Mouse (Mus musculus): ENCODE measurements at regions not wholly inside any gene's neighbourhood (a gene's known extent, or its start where the extent isn't known, plus 50 kb on each side); places are given as distances from the start of the nearest gene placed in this dataset.
"Not testable (repeated sequence)": the region's sequence is repeated elsewhere in the genome, so short reads cannot be mapped to it uniquely, and the experiment has no call there.

- DNase-seq (ENCODE audit: low spot score): no peak
Observed at GRCm38 (mm10) chr14:47921811-47922277, 198.8 kb upstream of the Peli2 start.

GRCm38 (mm10) chr14:47926416-47926815, 194.2 kb upstream of the Peli2 start:
- no peak for DNase-seq (ENCODE audit: low spot score)

GRCm38 (mm10) chr14:47935401-47935800, 185.2 kb upstream of the Peli2 start:
- no peak for DNase-seq (ENCODE audit: low spot score)

- peak; percentile 77 for DNase-seq (ENCODE audit: low spot score)
Observed at GRCm38 (mm10) chr14:47937081-47937651, 183.5 kb upstream of the Peli2 start.

GRCm38 (mm10) chr14:47939781-47940590, 180.6 kb upstream of the Peli2 start:
- no peak for DNase-seq (ENCODE audit: low spot score)

- DNase-seq (ENCODE audit: low spot score): no peak
Observed at GRCm38 (mm10) chr14:47942671-47943070, 178.0 kb upstream of the Peli2 start.

- peak; percentile 77 for DNase-seq (ENCODE audit: low spot score)
Observed at GRCm38 (mm10) chr14:47944595-47944994, 176.0 kb upstream of the Peli2 start.

- no peak for DNase-seq (ENCODE audit: low spot score)
Observed at GRCm38 (mm10) chr14:47951041-47951440, 169.6 kb upstream of the Peli2 start.

GRCm38 (mm10) chr14:47958171-47958570, 162.5 kb upstream of the Peli2 start:
- peak; percentile 32 for DNase-seq (ENCODE audit: low spot score)

- peak; percentile 81 for DNase-seq (ENCODE audit: low spot score)
Observed at GRCm38 (mm10) chr14:47959366-47960280, 161.0 kb upstream of the Peli2 start.

GRCm38 (mm10) chr14:47964806-47965205, 155.8 kb upstream of the Peli2 start:
- not testable (repeated sequence) for DNase-seq (ENCODE audit: low spot score)

GRCm38 (mm10) chr14:47969871-47970270, 150.8 kb upstream of the Peli2 start:
- DNase-seq (ENCODE audit: low spot score): peak; percentile 21

- not testable (repeated sequence) for DNase-seq (ENCODE audit: low spot score)
Observed at GRCm38 (mm10) chr14:47973161-47973560, 147.5 kb upstream of the Peli2 start.

GRCm38 (mm10) chr14:47982993-47983740, 137.5 kb upstream of the Peli2 start:
- DNase-seq (ENCODE audit: low spot score): peak; percentile 62

- peak; percentile 74 for DNase-seq (ENCODE audit: low spot score)
Observed at GRCm38 (mm10) chr14:47986483-47986882, 134.1 kb upstream of the Peli2 start.

- DNase-seq (ENCODE audit: low spot score): peak; percentile 58
Observed at GRCm38 (mm10) chr14:47986941-47987340, 133.7 kb upstream of the Peli2 start.

- peak; percentile 82 for DNase-seq (ENCODE audit: low spot score)
Observed at GRCm38 (mm10) chr14:47987392-47988075, 133.1 kb upstream of the Peli2 start.

- peak; percentile 49 for DNase-seq (ENCODE audit: low spot score)
Observed at GRCm38 (mm10) chr14:47988131-47988530, 132.5 kb upstream of the Peli2 start.

GRCm38 (mm10) chr14:47989315-47989714, 131.3 kb upstream of the Peli2 start:
- DNase-seq (ENCODE audit: low spot score): peak; percentile 83

GRCm38 (mm10) chr14:47990716-47991115, 129.9 kb upstream of the Peli2 start:
- no peak for DNase-seq (ENCODE audit: low spot score)

- DNase-seq (ENCODE audit: low spot score): no peak
Observed at GRCm38 (mm10) chr14:47991546-47991945, 129.1 kb upstream of the Peli2 start.
